Mouse (Mus musculus) lung, postnatal 0 days (tissue): ENCODE data around the gene Elmod3.

Source experiments
- CTCF ChIP-seq: IDR thresholded peaks from 2 replicates; pipeline ENCODE4 v1.5.1; 2016; ENCODE audit warnings: antibody characterized with exemption, mild to moderate bottlenecking
- EP300 ChIP-seq: IDR thresholded peaks from 2 replicates; pipeline ENCODE4 v1.6.1; 2016; ENCODE audit warnings: antibody characterized with exemption, mild to moderate bottlenecking, control low read depth

DNA sequence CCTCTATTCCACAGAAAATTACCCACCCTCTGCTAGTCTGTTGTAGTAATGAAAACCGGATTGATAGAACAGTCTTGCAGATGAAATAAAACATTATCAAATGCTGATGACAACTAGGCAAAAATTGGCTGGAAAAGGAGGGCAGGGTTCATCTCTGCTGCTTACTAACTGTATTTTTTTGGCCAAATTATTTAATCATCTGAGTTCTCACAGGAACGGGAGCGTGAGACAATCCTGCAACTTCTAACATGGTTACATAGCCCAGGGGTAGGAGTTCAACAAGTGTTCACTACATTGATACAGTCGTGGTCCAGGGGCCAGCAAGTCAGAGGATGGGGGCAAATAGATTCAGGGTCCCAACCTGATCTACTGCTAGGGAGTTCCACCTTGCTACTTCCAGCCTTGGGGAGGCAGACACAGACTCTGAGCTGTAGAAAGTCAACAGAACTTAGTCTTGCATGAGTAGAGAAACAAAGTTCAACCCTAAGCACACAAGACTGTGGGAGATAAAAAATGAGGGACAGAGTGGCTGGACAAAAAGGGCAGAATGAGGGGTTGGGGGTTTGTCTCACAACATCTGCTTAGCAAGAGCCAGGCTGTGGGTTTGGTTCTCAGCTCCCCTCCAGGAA, 14.9 kb downstream of the Elmod3 start:
- TF ChIP-seq CTCF (no peak), EP300 (no peak)
